Mouse (Mus musculus): Measurements from ENCODE around the gene Cep83.

Gene Cep83

DNA sequence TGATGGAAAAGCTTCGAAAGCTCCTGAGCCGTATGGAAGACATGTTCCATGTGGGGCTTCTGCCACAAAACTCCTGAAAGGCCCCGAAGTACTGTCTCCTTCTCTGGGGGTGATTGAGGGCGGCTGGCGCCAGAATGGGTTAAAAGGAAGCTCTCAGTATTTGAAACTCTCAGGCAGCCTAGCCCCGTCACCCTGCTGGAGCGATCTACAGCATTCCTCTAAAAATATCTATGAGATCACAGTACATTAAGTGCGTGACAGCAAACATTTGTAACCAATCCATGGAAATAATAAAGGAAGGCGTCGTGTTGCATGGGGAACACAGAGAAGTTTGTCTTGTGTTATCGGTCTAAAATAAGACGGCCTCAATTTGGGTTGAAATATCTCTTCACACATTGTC lies 138.0 kb downstream of the Cep83 start:
- no peak for DNase-seq (ENCODE audit: low spot score in 2 of 2)

DNA sequence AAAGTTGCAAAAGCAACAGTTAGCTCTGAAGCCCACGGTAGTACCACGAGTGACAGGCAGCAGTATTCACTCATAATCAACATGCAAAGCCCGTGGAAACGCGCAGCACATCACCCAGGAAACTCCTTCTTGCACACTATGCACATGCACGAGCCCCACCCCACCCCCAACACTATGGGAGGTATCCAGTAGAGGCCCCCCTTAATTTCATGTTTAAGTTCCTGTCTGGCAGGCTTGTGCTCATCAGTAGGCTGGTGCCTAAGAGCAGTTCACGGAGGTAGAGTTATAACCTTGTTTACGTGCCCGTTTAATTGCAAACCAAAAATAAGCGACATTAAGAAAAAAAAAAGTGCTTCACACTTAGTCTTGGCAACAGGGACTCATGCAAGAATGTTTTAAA lies 138.9 kb downstream of the Cep83 start:
- no peak for DNase-seq (ENCODE audit: low spot score in 2 of 2)

DNA sequence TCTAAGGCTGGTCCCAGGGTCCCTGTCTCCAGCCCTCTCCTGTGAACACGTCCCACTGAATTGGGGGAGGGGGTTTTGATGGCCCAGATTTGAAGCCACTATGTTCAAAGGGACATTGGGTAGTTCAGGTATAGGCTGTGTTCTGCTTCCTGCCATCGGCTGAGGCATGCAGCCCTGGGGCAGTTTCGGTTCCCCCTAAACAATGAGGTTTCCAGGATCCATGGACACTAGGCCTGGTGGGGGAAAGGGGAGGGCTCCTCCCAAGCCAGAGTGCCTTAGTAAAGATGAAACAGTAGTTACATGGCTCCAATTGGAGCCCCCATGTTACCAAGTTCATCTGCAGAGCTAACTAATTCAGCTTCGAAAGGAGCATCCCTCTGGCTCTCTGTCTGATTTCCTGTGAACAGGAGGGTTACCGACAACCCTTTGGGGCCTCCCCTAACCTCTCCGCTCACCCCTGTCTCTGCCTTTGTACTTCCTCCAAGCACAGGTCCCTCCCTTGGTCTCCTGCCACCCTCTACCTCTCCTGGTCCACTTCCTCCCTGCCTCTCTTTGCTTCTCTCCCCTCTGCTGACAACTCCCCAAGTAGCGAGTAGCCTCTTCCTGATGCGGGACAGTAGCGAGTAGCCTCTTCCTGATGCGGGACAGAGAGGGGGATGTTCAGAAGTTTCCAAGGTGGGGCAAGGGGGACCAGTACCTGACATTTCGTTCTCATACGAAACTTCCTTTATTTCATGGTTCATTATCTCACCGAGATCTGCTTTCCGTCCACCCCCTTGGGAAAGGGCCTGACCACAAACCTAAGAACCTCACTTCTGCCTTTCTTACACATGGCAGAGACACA lies 139.7 kb downstream of the Cep83 start:
- DNase-seq (ENCODE audit: low spot score in 2 of 2): no peak

DNA sequence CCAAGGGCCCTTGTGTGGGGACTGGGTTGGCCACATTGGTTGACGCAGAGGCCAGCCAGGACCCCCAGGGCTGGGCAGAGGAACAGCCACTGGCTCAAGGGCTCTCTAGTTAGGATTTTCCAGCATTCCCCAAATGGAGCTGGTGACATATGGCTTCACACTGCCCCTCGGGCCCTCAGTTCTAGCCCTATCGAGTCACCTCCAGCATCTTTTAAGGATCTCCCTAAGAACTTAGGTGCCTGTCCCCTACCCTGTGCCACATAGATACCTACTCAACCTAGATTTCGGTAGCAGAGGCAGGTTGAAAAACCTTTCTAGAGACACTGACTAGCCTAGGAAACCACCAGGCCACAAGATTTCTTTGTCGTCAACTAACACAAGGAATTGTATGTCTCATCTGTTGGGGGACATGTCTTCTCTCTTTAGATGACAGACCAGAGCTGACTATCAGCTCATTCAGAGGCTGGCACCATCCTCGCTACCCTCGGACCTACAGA lies 140.3 kb downstream of the Cep83 start:
- no peak for DNase-seq (ENCODE audit: low spot score in 2 of 2)

DNA sequence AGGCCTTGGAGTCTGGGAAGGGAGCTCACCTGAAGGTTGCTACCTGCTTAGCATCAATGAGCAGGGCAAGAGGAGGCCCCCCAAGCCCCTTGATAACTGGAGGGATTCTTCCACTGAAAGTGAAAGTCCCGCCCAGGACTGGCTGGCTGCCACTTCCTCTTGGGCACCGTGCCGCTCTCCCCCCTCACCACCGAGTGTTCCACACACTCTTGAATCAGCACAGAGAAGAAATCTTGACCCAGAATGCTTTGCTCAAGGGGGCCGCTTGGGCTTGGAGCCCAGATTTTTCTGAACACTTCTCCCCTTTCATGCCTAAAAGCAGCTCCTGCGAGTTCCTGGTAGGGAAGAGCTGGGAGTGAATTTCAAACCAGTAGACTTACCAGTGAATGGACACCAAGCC lies 141.0 kb downstream of the Cep83 start:
- peak; percentile 62 to 93 for DNase-seq (ENCODE audit: low spot score in 2 of 2)

DNA sequence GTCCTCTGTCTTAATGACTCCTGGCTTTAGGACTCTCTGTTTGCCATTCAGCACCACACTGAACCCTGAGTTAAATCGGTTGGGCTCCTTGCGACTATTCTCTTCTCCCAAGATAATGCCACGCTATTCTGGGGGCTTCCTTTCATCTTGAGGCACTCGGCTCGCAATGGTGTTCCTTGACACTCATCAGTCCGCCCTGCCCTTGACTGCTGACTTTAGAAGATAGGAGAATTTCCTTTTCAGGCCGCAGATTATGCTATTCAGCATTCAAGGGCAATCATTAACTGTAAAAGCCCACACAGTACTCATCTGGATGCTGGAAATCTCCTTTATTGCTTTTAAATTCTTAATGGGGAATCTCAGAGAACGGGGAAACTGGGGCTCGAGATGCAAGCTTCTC lies 147.4 kb downstream of the Cep83 start:
- no peak for DNase-seq (ENCODE audit: low spot score in 2 of 2)

All from cerebellum, postnatal 4 days (tissue).